Mouse (Mus musculus): Measurements from ENCODE around the gene Cd247. TPM values are rescaled to one million over a fixed set of nuclear protein-coding genes. Genes with fewer than 3 reads are reported as not detected.

Cd247 gene
- polyA plus RNA-seq, 1 experiment: 17.2 TPM

DNA sequence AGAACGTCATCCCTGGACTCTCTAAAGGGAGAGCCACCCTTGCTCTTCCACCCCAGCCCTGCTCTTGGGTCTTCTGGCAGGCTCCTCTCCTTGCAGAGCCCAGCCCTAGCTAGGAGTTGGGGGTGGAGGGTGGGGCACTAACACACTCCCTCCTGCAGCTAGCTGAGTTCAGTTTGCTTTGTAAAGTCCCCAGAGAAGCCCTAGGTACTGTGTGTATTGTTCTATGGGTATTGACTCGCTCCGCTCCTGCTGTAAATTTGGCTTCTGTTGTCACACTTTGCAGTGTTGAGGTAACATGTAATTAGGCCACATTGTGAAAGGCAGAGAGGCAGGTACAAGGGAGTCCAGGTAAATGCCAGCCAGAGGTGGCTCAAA, 72.7 kb downstream of the Cd247 start:
- H3K27me3 ChIP-seq (ENCODE audit: control insufficient read depth, insufficient read depth, low read length): no peaks in the 10 kb centered on the region
- no peak overlapping the region for H3K27ac ChIP-seq (ENCODE audit: control insufficient read depth, insufficient read depth, low read depth, low read length)
- no peaks in the 10 kb centered on the region for H3K36me3 ChIP-seq (ENCODE audit: control insufficient read depth, insufficient read depth, low read length)
- no peak overlapping the region for H3K4me3 ChIP-seq (ENCODE audit: control insufficient read depth, low read depth, low read length)
- TF ChIP-seq CTCF (IDR thresholded peaks at IDR 0.05; ENCODE audit: control insufficient read depth, insufficient read depth, insufficient replicate concordance, low read depth, low read length): no peak
- no peak for TF ChIP-seq POLR2A (IDR thresholded peaks at IDR 0.05; ENCODE audit: control insufficient read depth, low read depth, low read length)
- no peaks in the 10 kb centered on the region for H3K4me1 ChIP-seq (ENCODE audit: control insufficient read depth, insufficient read depth, low read length)

DNA sequence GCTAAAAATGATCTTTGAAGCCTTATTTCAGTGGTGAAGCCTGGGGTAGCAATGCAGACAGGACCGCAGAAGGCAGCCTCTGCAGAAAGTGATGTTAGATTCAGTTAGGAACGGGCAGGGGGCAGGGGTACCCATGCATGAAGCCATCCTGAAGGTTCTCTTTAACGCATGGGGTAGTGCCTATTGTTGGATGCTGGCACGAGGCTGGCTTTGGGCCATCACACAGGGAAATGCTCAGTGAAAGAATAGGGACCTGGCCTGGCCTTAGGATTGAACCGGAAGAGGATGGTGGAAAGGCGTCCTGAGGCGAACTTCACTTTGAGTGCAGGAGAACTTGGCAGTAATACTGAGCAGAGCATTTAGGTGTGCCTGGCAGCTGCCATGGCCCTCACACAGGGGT, 73.6 kb downstream of the Cd247 start:
- Histone ChIP-seq H3K4me3 (ENCODE audit: control insufficient read depth, low read depth, low read length) (no peak overlapping the region), H3K27ac (ENCODE audit: control insufficient read depth, insufficient read depth, low read depth, low read length) (no peak overlapping the region), H3K4me1 (ENCODE audit: control insufficient read depth, insufficient read depth, low read length) (no peaks in the 10 kb centered on the region; the same call in 1 of the 2 replicates), H3K36me3 (ENCODE audit: control insufficient read depth, insufficient read depth, low read length) (no peaks in the 10 kb centered on the region), H3K27me3 (ENCODE audit: control insufficient read depth, insufficient read depth, low read length) (no peaks in the 10 kb centered on the region)
- TF ChIP-seq CTCF (IDR thresholded peaks at IDR 0.05; ENCODE audit: control insufficient read depth, insufficient read depth, insufficient replicate concordance, low read depth, low read length): no peak
- TF ChIP-seq POLR2A (IDR thresholded peaks at IDR 0.05; ENCODE audit: control insufficient read depth, low read depth, low read length): no peak

GRCm38 (mm10) chr1:165864864-165865795, 76.6 kb downstream of the Cd247 start:
- no peaks in the 10 kb centered on the region for H3K27me3 ChIP-seq (ENCODE audit: control insufficient read depth, insufficient read depth, low read length)
- no peak for TF ChIP-seq CTCF (IDR thresholded peaks at IDR 0.05; ENCODE audit: control insufficient read depth, insufficient read depth, insufficient replicate concordance, low read depth, low read length)
- peak overlapping the region; percentile 72 for H3K4me3 ChIP-seq (ENCODE audit: control insufficient read depth, low read depth, low read length)
- H3K36me3 ChIP-seq (ENCODE audit: control insufficient read depth, insufficient read depth, low read length): no peaks in the 10 kb centered on the region
- H3K4me1 ChIP-seq (ENCODE audit: control insufficient read depth, insufficient read depth, low read length): peaks cover 2% of the 10 kb centered on the region
- no peak overlapping the region for H3K27ac ChIP-seq (ENCODE audit: control insufficient read depth, insufficient read depth, low read depth, low read length)

GRCm38 (mm10) chr1:165866630-165867280, 78.3 kb downstream of the Cd247 start:
- no peaks in the 10 kb centered on the region for H3K36me3 ChIP-seq (ENCODE audit: control insufficient read depth, insufficient read depth, low read length)
- TF ChIP-seq POLR2A (IDR thresholded peaks at IDR 0.05; ENCODE audit: control insufficient read depth, low read depth, low read length) (no peak), CTCF (IDR thresholded peaks at IDR 0.05; ENCODE audit: control insufficient read depth, insufficient read depth, insufficient replicate concordance, low read depth, low read length) (no peak)
- no peak overlapping the region for H3K27ac ChIP-seq (ENCODE audit: control insufficient read depth, insufficient read depth, low read depth, low read length)
- H3K4me3 ChIP-seq (ENCODE audit: control insufficient read depth, low read depth, low read length): peak overlapping the region; percentile 7
- H3K27me3 ChIP-seq (ENCODE audit: control insufficient read depth, insufficient read depth, low read length): no peaks in the 10 kb centered on the region
- H3K4me1 ChIP-seq (ENCODE audit: control insufficient read depth, insufficient read depth, low read length): peaks cover 2% of the 10 kb centered on the region

GRCm38 (mm10) chr1:165868659-165869058, 80.2 kb downstream of the Cd247 start:
- no peaks in the 10 kb centered on the region for H3K36me3 ChIP-seq (ENCODE audit: control insufficient read depth, insufficient read depth, low read length)

DNA sequence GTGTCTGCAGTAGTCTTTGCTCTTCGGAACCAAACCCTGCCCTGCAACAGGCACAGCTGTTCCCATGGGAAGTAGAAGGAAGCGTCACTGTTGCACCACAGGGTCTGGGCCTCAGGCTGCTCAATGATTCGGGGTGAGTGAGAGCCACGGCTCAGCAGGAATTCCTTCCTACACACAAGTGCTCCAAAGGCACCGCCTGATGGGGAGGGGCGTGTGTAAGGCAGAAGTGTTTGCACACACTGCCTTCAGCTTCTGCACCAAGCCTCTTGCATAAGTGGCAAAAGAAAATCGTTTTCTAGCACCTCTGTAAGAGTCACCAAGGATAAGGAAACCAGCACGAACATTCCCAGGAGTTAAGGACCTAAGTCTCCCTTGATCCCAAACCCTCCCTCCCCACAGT, 86.2 kb downstream of the Cd247 start:
- H3K27ac ChIP-seq (ENCODE audit: control insufficient read depth, insufficient read depth, low read depth, low read length): no peak overlapping the region
- no peaks in the 10 kb centered on the region for H3K27me3 ChIP-seq (ENCODE audit: control insufficient read depth, insufficient read depth, low read length)
- H3K36me3 ChIP-seq (ENCODE audit: control insufficient read depth, insufficient read depth, low read length): peaks cover 4% of the 10 kb centered on the region
- no peak for TF ChIP-seq CTCF (IDR thresholded peaks at IDR 0.05; ENCODE audit: control insufficient read depth, insufficient read depth, insufficient replicate concordance, low read depth, low read length)
- no peak for TF ChIP-seq POLR2A (IDR thresholded peaks at IDR 0.05; ENCODE audit: control insufficient read depth, low read depth, low read length)
- H3K4me1 ChIP-seq (ENCODE audit: control insufficient read depth, insufficient read depth, low read length): no peaks in the 10 kb centered on the region
- H3K4me3 ChIP-seq (ENCODE audit: control insufficient read depth, low read depth, low read length): no peak overlapping the region

More at GRCm38 (mm10) chr1:165868659-165869058, 80.2 kb downstream of the Cd247 start:
- TF ChIP-seq CTCF (IDR thresholded peaks at IDR 0.05; ENCODE audit: control insufficient read depth, insufficient read depth, insufficient replicate concordance, low read depth, low read length) (no peak), POLR2A (IDR thresholded peaks at IDR 0.05; ENCODE audit: control insufficient read depth, low read depth, low read length) (no peak)
- H3K4me3 ChIP-seq (ENCODE audit: control insufficient read depth, low read depth, low read length): no peak overlapping the region
- H3K4me1 ChIP-seq (ENCODE audit: control insufficient read depth, insufficient read depth, low read length): peaks cover 2% of the 10 kb centered on the region
- no peak overlapping the region for H3K27ac ChIP-seq (ENCODE audit: control insufficient read depth, insufficient read depth, low read depth, low read length)
- no peaks in the 10 kb centered on the region for H3K27me3 ChIP-seq (ENCODE audit: control insufficient read depth, insufficient read depth, low read length)

- peaks cover 4% of the 10 kb centered on the region for H3K36me3 ChIP-seq (ENCODE audit: control insufficient read depth, insufficient read depth, low read length)
- H3K27ac ChIP-seq (ENCODE audit: control insufficient read depth, insufficient read depth, low read depth, low read length): no peak overlapping the region
- TF ChIP-seq POLR2A (IDR thresholded peaks at IDR 0.05; ENCODE audit: control insufficient read depth, low read depth, low read length): no peak
- no peak for TF ChIP-seq CTCF (IDR thresholded peaks at IDR 0.05; ENCODE audit: control insufficient read depth, insufficient read depth, insufficient replicate concordance, low read depth, low read length)
- H3K4me3 ChIP-seq (ENCODE audit: control insufficient read depth, low read depth, low read length): no peak overlapping the region
- no peaks in the 10 kb centered on the region for H3K4me1 ChIP-seq (ENCODE audit: control insufficient read depth, insufficient read depth, low read length)
- no peaks in the 10 kb centered on the region for H3K27me3 ChIP-seq (ENCODE audit: control insufficient read depth, insufficient read depth, low read length)
These were observed 87.2 kb downstream of the Cd247 start for GRCm38 (mm10) chr1:165875520-165876284.
